Mouse (Mus musculus): Measurements from ENCODE around the gene Tma7. TPM values are rescaled to one million over a fixed set of nuclear protein-coding genes. Genes with fewer than 3 reads are reported as not detected.
A peak's percentile ranks its signal among the peaks of the same experiment; 100 is the strongest.

The Tma7 gene
- total RNA-seq, 1 experiment from 2014 or later = 100 TPM

GRCm38 (mm10) chr9:109105011-109105410 lies 22.6 kb upstream of the Tma7 start:
- ATAC-seq (ENCODE audit: extremely low read depth, insufficient number of reproducible peaks, low FRiP score, poor library complexity, severe bottlenecking) = no peak

DNA sequence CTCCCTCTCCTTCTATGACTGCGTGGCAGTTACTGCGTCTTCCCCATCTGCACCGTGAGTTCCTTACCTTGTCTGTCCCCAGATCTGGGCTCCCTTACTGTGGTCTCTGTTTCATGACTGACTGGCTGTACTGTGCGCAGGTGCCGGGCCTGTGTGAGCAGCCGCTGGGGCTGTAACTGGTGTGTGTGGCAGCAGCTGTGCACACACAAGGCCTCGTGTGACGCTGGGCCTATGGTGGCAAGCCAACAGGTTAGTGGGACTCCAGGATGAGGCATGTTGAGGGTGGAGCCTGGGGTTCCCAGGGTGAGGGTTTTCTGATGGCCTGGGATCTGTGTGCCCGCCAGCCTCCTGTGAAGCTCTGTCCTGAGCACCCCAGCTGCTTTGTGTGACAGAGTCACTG lies 21.7 kb upstream of the Tma7 start:
- ATAC-seq (ENCODE audit: extremely low read depth, insufficient number of reproducible peaks, low FRiP score, poor library complexity, severe bottlenecking) = no peak

DNA sequence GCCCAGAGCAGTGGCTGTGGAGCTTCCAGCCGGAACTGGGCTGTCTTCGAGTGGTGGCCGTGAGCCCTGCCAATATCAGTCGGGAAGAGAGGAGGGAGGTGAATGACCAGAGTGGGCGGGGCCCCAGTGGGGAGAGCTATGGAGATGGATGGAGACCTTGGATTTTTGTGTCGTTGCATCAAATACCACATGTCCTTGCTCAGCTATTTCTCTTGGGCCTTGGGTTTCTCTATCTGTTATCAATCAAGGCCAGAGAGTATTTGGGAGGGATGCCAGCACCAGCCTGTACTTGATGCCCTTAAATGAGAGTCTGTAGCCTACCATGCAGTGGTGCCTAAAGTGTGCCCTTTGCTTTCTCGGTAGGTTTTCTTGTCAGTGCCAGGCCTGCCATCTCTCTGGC lies 20.9 kb upstream of the Tma7 start:
- ATAC-seq (ENCODE audit: extremely low read depth, insufficient number of reproducible peaks, low FRiP score, poor library complexity, severe bottlenecking) = no peak

DNA sequence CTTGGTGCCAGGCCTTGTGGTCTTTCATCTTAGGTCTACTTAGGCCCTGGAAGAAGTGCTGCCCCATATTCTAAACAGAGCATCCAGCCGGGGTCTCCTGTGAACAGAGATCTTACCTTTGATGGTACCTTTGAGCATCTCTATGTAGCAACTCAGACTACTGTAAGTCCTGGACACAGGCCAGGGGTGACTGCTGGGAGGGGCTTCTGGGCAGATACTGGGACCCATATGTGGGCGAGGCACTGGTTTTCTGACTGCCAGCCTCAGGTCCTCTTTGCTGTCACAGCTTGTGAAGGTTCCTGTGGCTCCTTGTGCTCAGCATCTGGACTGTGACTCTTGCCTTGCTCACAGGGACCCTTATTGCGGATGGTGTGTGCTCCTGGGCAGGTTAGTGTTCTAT lies 20.2 kb upstream of the Tma7 start:
- ATAC-seq (ENCODE audit: extremely low read depth, insufficient number of reproducible peaks, low FRiP score, poor library complexity, severe bottlenecking) = no peak

GRCm38 (mm10) chr9:109101933-109102445 lies 19.6 kb upstream of the Tma7 start:
- ATAC-seq (ENCODE audit: extremely low read depth, insufficient number of reproducible peaks, low FRiP score, poor library complexity, severe bottlenecking) = no peak

GRCm38 (mm10) chr9:109100307-109100928 lies 18.0 kb upstream of the Tma7 start:
- ATAC-seq (ENCODE audit: extremely low read depth, insufficient number of reproducible peaks, low FRiP score, poor library complexity, severe bottlenecking) = no peak

DNA sequence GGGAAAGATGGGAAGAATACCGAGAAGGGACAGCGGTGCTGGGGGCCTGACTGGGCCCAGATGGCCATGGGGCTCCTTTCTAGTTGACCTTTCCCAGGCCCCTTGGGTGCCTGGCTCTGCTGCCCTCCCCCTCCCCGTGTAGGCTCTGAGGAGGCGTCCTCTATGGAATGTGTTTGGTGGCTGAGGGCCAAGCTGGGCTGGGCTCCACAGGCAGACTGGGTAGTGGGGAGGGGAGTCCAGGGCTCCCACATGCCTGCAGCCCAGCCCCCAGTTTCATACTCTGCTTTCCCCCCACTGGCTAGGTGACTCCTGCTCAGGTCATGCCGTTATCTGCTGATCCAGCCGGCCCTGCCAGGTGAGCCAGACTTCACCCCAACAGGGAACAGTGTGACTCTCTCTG lies 16.6 kb upstream of the Tma7 start:
- no peak for ATAC-seq (ENCODE audit: extremely low read depth, insufficient number of reproducible peaks, low FRiP score, poor library complexity, severe bottlenecking)

DNA sequence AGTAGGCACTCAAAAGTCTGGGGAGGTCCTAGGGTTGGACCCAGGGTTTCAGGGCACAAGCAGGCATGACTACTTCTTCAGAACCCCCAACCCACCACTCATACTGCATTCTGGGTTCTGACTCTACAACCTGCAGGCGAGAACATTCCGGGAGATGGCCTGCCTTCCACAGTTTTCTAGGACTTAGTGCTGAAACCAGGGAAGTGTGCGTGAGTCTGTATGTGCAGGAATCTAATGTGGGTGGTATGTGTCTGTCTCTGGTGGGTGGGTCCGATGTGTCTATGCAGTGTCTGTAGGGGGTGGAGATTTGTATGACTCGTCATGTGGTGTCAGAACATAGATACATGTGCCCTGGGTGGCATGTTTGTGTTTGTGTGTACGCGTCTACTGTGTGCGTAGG lies 16.0 kb upstream of the Tma7 start:
- no peak for ATAC-seq (ENCODE audit: extremely low read depth, insufficient number of reproducible peaks, low FRiP score, poor library complexity, severe bottlenecking)

DNA sequence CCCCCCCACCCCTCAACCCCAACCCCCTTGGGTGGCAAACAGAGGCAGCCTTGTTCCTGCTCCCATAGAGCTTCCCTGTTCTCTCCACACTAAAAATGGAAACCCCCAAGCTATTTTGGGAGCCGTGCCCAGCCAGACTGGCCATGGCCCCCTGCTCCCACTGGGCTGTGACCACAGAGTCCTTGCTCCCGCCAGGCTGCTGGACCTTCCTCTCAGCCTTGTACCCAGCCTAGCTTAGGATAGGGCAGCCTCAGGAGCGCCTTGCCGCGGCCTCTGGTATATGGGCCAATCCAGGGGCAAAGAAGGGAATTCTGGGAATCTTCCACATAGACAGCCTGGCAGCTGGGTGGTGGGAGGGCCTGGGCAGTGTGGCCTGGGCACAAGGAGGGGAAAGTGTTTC lies 15.4 kb upstream of the Tma7 start:
- ATAC-seq (ENCODE audit: extremely low read depth, insufficient number of reproducible peaks, low FRiP score, poor library complexity, severe bottlenecking) = no peak

DNA sequence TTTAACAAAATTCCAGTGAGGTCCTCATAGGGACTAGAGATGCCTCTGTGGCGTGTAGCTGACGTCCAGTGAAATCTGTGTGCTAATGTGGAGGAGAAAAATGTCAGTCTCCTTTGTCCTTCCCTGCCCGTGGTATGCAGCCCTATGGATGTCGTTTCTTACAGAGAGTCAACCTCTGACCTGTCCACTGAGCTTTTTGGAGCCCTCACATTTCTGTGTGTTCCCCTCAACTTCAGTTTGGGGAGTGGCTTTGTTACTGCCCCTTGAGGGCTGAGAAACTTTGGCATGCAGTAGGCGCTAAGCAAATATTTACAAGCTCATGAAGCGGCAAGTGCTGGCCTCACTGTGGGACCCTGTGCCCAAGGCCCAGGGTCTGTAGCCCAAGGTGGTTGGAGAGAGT lies 14.9 kb upstream of the Tma7 start:
- ATAC-seq (ENCODE audit: extremely low read depth, insufficient number of reproducible peaks, low FRiP score, poor library complexity, severe bottlenecking) = no peak

GRCm38 (mm10) chr9:109096856-109097255 lies 14.5 kb upstream of the Tma7 start:
- no peak for ATAC-seq (ENCODE audit: extremely low read depth, insufficient number of reproducible peaks, low FRiP score, poor library complexity, severe bottlenecking)

DNA sequence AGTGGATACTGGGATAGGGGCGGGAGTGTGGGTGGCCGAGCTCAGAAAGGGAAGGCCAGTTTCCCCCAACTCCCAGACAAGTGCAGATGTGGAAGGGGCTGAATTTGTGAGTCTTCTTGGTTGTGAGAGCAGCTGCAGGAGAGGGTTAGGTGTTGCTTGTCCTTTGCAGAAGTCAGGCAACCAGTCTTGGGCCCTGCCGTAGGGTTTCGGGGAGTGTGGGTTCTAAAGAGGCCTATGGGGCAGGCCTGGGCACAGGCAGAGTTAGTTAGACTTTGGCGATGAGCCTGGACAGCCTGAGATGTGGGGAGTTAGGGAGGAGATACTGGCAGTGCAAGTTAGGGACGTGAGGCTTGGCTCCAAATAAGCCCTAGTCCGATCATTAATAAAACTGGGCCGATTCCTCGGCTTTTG lies 13.9 kb upstream of the Tma7 start:
- ATAC-seq (ENCODE audit: extremely low read depth, insufficient number of reproducible peaks, low FRiP score, poor library complexity, severe bottlenecking) = no peak

- ATAC-seq (ENCODE audit: extremely low read depth, insufficient number of reproducible peaks, low FRiP score, poor library complexity, severe bottlenecking) = peak; percentile 10; the same call in 1 of the 2 replicates
Observed at GRCm38 (mm10) chr9:109095137-109095982, 13.0 kb upstream of the Tma7 start, which contains the start of gene Plxnb1. Gene Plxnb1 (plus strand): TSS chr9:109095389.

- ATAC-seq (ENCODE audit: extremely low read depth, insufficient number of reproducible peaks, low FRiP score, poor library complexity, severe bottlenecking) = no peak
Observed at GRCm38 (mm10) chr9:109094553-109095136, 12.3 kb upstream of the Tma7 start.

GRCm38 (mm10) chr9:109093786-109094552 lies 11.6 kb upstream of the Tma7 start:
- no peak for ATAC-seq (ENCODE audit: extremely low read depth, insufficient number of reproducible peaks, low FRiP score, poor library complexity, severe bottlenecking)

GRCm38 (mm10) chr9:109092799-109093198 lies 10.4 kb upstream of the Tma7 start:
- ATAC-seq (ENCODE audit: extremely low read depth, insufficient number of reproducible peaks, low FRiP score, poor library complexity, severe bottlenecking) = no peak

DNA sequence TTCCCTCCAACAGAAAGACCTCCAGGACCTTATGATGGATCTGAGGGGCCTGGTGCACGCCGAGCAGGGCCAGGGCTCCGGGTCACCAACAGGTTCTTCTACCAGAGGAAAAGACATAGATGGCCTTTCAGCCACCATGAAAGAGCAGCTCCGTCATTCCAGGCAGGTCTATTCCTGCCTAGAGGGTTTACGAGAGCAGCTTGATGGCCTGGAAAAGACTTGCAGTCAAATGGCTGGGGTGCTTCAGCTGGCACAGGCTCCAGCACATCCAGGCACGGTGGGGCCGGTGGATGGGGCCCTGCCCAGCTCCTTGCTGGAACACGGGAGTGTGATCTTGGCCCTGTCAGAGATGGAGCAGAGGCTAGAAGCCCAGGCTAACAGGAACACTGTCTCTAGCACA lies 9.4 kb upstream of the Tma7 start:
- ATAC-seq (ENCODE audit: extremely low read depth, insufficient number of reproducible peaks, low FRiP score, poor library complexity, severe bottlenecking) = no peak

DNA sequence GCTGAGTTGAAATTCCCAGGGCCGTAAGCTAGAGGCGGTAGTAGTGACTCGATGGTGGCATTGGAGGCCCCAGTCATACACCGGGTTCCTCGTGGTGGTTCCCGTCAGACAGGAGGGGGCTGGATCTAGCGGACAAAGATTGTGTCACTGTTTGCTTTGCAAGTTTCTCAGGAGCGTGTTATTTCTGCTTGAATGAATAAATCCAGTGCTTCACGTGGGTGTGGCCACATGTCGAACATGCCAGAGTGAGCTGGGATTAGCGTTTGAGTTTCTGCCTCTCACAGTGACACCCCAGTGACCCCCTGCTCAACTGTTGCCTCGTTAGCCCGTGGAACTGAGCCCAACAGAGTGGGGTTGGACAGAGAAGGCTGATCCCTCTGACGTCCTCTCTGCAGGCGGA lies 8.1 kb upstream of the Tma7 start:
- ATAC-seq (ENCODE audit: extremely low read depth, insufficient number of reproducible peaks, low FRiP score, poor library complexity, severe bottlenecking) = no peak

DNA sequence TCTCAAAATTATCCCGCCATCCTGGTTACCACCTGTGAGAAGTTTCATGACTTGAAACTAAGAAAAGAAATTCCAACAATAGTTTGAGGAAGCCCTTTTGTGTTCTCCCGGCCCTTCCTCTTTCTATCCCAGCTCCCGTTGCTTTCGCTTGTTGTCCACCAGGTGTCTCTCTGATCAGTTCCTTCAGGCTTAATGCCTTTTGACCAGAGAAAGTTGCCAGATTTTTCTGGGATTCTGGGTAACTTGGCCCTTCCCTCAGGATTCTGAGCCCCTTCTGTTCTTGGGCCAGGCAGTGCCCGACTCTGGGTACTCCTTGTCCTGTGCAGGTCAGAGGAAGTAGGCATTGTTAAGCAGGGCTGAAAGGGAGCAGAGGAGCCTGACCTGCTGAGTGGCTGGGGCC lies 5.6 kb upstream of the Tma7 start:
- no peak for ATAC-seq (ENCODE audit: extremely low read depth, insufficient number of reproducible peaks, low FRiP score, poor library complexity, severe bottlenecking)

Data from neutrophil, adult 5-6 weeks (primary cell).